Mouse (Mus musculus) embryonic fibroblast, embryonic 13.5 days (primary cell): ENCODE data around the gene Fam160a1. TPM values are rescaled to one million over a fixed set of nuclear protein-coding genes. Genes with fewer than 3 reads are reported as not detected.

Experiments used
- H3K27ac ChIP-seq: 2 replicates; pipeline ENCODE4 v1.5.1; 2012; ENCODE audit warnings: low read length, control low read depth, inconsistent platforms; ENCODE audit not compliant: insufficient read depth
- H3K4me1 ChIP-seq: 2 replicates; pipeline ENCODE4 v1.6.1; 2011; ENCODE audit warnings: low read length; ENCODE audit not compliant: control insufficient read depth, insufficient read depth
- H3K4me3 ChIP-seq: 2 replicates; pipeline ENCODE4 v1.5.1; 2011; ENCODE audit warnings: mild to moderate bottlenecking, control low read depth, low read length; ENCODE audit not compliant: insufficient read depth
- CTCF ChIP-seq: IDR thresholded peaks from 2 replicates; pipeline ENCODE4 v1.5.1; 2011; ENCODE audit warnings: mild to moderate bottlenecking, control low read depth, low read length, moderate library complexity, borderline replicate concordance; ENCODE audit not compliant: insufficient read depth
- POLR2A ChIP-seq: IDR thresholded peaks from 2 replicates; pipeline ENCODE4 v1.6.1; 2011; ENCODE audit warnings: low read depth, mild to moderate bottlenecking, control low read depth, low read length, moderate library complexity
- polyA plus RNA-seq: library from polyadenylated mRNA; stranded (reverse); fragments of >200 nt; gene quantifications from 2 replicates; pipeline ENCODE4 v1.2.4, GENCODE M21; 2011; ENCODE audit warnings: low read depth; ENCODE audit not compliant: missing spikeins, insufficient read length

Fam160a1 gene
- polyA plus RNA-seq, 1 experiment = 3.4 TPM

- TF ChIP-seq CTCF (no peak), POLR2A (no peak)
- no peak overlapping the region for H3K27ac ChIP-seq
- no peak overlapping the region for H3K4me3 ChIP-seq
- no peaks in the 10 kb centered on the region for H3K4me1 ChIP-seq
These were observed 94.5 kb downstream of the Fam160a1 start for GRCm38 (mm10) chr3:85722581-85722980.

- no peak for TF ChIP-seq POLR2A
- no peak for TF ChIP-seq CTCF
- Histone ChIP-seq H3K4me1 (peaks cover 7% of the 10 kb centered on the region; the same call in 1 of the 2 replicates), H3K4me3 (no peak overlapping the region), H3K27ac (no peak overlapping the region)
These were observed 101.3 kb downstream of the Fam160a1 start for GRCm38 (mm10) chr3:85715764-85716297.

- no peak for TF ChIP-seq CTCF
- H3K4me3 ChIP-seq = no peak overlapping the region
- peaks cover 7% of the 10 kb centered on the region; the same call in 1 of the 2 replicates for H3K4me1 ChIP-seq
- H3K27ac ChIP-seq = no peak overlapping the region
These were observed 103.0 kb downstream of the Fam160a1 start for GRCm38 (mm10) chr3:85713936-85714709.

GRCm38 (mm10) chr3:85710695-85711094 is 106.4 kb downstream of the Fam160a1 start:
- H3K4me3 ChIP-seq = no peak overlapping the region
- TF ChIP-seq POLR2A (no peak), CTCF (no peak)
- H3K4me1 ChIP-seq = peaks cover 3% of the 10 kb centered on the region; the same call in 1 of the 2 replicates
- H3K27ac ChIP-seq = no peak overlapping the region

- Histone ChIP-seq H3K4me3 (no peak overlapping the region), H3K27ac (no peak overlapping the region), H3K4me1 (no peaks in the 10 kb centered on the region)
- TF ChIP-seq CTCF (no peak), POLR2A (no peak)
These were observed 109.7 kb downstream of the Fam160a1 start for GRCm38 (mm10) chr3:85707421-85707820.

- no peaks in the 10 kb centered on the region for H3K4me1 ChIP-seq
- H3K4me3 ChIP-seq = no peak overlapping the region
- no peak for TF ChIP-seq POLR2A
- no peak for TF ChIP-seq CTCF
- no peak overlapping the region for H3K27ac ChIP-seq
These were observed 113.8 kb downstream of the Fam160a1 start for GRCm38 (mm10) chr3:85703141-85703882.

GRCm38 (mm10) chr3:85698496-85698895 is 118.6 kb downstream of the Fam160a1 start:
- no peak overlapping the region for H3K4me3 ChIP-seq
- no peaks in the 10 kb centered on the region for H3K4me1 ChIP-seq
- no peak for TF ChIP-seq CTCF
- no peak for TF ChIP-seq POLR2A
- H3K27ac ChIP-seq = no peak overlapping the region

GRCm38 (mm10) chr3:85695056-85695455 is 122.0 kb downstream of the Fam160a1 start:
- TF ChIP-seq CTCF (no peak), POLR2A (no peak)
- Histone ChIP-seq H3K4me1 (no peaks in the 10 kb centered on the region), H3K27ac (no peak overlapping the region), H3K4me3 (no peak overlapping the region)

- no peak for TF ChIP-seq POLR2A
- TF ChIP-seq CTCF = no peak
- H3K4me3 ChIP-seq = no peak overlapping the region
- H3K27ac ChIP-seq = no peak overlapping the region
- H3K4me1 ChIP-seq = no peaks in the 10 kb centered on the region
These were observed 124.1 kb downstream of the Fam160a1 start for GRCm38 (mm10) chr3:85693013-85693412.

GRCm38 (mm10) chr3:85691134-85691533 is 126.0 kb downstream of the Fam160a1 start:
- Histone ChIP-seq H3K4me3 (no peak overlapping the region), H3K4me1 (no peaks in the 10 kb centered on the region), H3K27ac (no peak overlapping the region)
- TF ChIP-seq POLR2A = no peak
- TF ChIP-seq CTCF = no peak
